ENCODE assay signal across 8 mouse cellular contexts in genomic region chr5:136258919-136259318, GRCm38 (mm10). TPM values are rescaled to one million over a fixed set of nuclear protein-coding genes. Genes with fewer than 3 reads are reported as not detected.
DNase-seq lines count a peak whose midpoint lies in the region; ATAC-seq and TF ChIP-seq lines count a peak whose summit lies in the region.

No protein-coding gene starts in this region.

- H3K4me1 ChIP-seq in midbrain, embryonic 10.5 days, result no peaks in the 10 kb centered on the region
- H3K4me1 ChIP-seq in midbrain, embryonic 15.5 days, result no peaks in the 10 kb centered on the region
- H3K4me1 ChIP-seq in forebrain, embryonic 11.5 days (replicated peaks; ENCODE audit: control insufficient read depth, insufficient read depth, low read length), result no peaks in the 10 kb centered on the region
- H3K4me1 ChIP-seq in limb, embryonic 12.5 days (replicated peaks), result peaks cover 3% of the 10 kb centered on the region; the same call in 1 of the 2 replicates
- H3K4me1 ChIP-seq in midbrain, postnatal 0 days (ENCODE audit: insufficient read depth, low read length), result no peaks in the 10 kb centered on the region

- H3K36me3 ChIP-seq in midbrain, embryonic 10.5 days, result peaks cover 21% of the 10 kb centered on the region
- H3K36me3 ChIP-seq in midbrain, embryonic 15.5 days (replicated peaks), result no peaks in the 10 kb centered on the region
- no peaks in the 10 kb centered on the region for H3K36me3 ChIP-seq in forebrain, embryonic 11.5 days (ENCODE audit: control insufficient read depth, insufficient read depth, low read length)
- H3K36me3 ChIP-seq in limb, embryonic 12.5 days, result peaks cover 12% of the 10 kb centered on the region; the same call in 1 of the 2 replicates
- peaks cover 10% of the 10 kb centered on the region for H3K36me3 ChIP-seq in midbrain, postnatal 0 days (ENCODE audit: insufficient read depth, low read length)

- no peaks in the 10 kb centered on the region for H3K27me3 ChIP-seq in midbrain, embryonic 10.5 days (ENCODE audit: low read depth, poor library complexity, severe bottlenecking)
- H3K27me3 ChIP-seq in midbrain, embryonic 15.5 days (replicated peaks), result no peaks in the 10 kb centered on the region
- H3K27me3 ChIP-seq in forebrain, embryonic 11.5 days (ENCODE audit: control insufficient read depth, insufficient read depth, low read length), result no peaks in the 10 kb centered on the region
- no peaks in the 10 kb centered on the region for H3K27me3 ChIP-seq in limb, embryonic 12.5 days
- H3K27me3 ChIP-seq in midbrain, postnatal 0 days (ENCODE audit: insufficient read depth, low read length), result no peaks in the 10 kb centered on the region

- DNase-seq in midbrain, embryonic 10.5 days (ENCODE audit: low spot score), result peak; percentile 57
- DNase-seq in brain, embryonic 18.5 days (ENCODE audit: low read depth, low spot score), result peak; percentile 16
- DNase-seq in forebrain, embryonic 11.5 days (ENCODE audit: low spot score), result peak; percentile 78
- DNase-seq in induced T-regulatory cell, adult 2 months (ENCODE audit: low read depth), result peak; percentile 83
- DNase-seq in midbrain, postnatal 0 days (ENCODE audit: low spot score), result peak; percentile 73
- DNase-seq in thymus, postnatal 0 days (ENCODE audit: low spot score), result peak; percentile 78

- no peak overlapping the region for H3K9ac ChIP-seq in midbrain, embryonic 15.5 days
- no peak overlapping the region for H3K9ac ChIP-seq in forebrain, embryonic 11.5 days (ENCODE audit: low read length)
- H3K9ac ChIP-seq in limb, embryonic 12.5 days (replicated peaks), result no peak overlapping the region
- H3K9ac ChIP-seq in midbrain, postnatal 0 days (replicated peaks; ENCODE audit: low read length, poor library complexity, severe bottlenecking), result no peak overlapping the region

- 40% methylated on average over 6 of the region's 6 CpGs for WGBS in midbrain, embryonic 10.5 days
- WGBS in midbrain, embryonic 15.5 days, result 36% methylated on average over 6 of the region's 6 CpGs
- 33% methylated on average over 6 of the region's 6 CpGs for WGBS in forebrain, embryonic 11.5 days
- 36% methylated on average over 6 of the region's 6 CpGs for WGBS in limb, embryonic 12.5 days
- WGBS in midbrain, postnatal 0 days, result 35% methylated on average over 6 of the region's 6 CpGs

- H3K27ac ChIP-seq in midbrain, embryonic 10.5 days (replicated peaks), result no peak overlapping the region
- no peak overlapping the region for H3K27ac ChIP-seq in midbrain, embryonic 15.5 days
- no peak overlapping the region for H3K27ac ChIP-seq in forebrain, embryonic 11.5 days (ENCODE audit: low read depth, low read length)
- 0 out of 2 replicates have a peak overlapping the region, but pooled peaks have one; percentile 7 for H3K27ac ChIP-seq in limb, embryonic 12.5 days
- no peak overlapping the region for H3K27ac ChIP-seq in midbrain, postnatal 0 days (ENCODE audit: low read depth, low read length)

- H3K4me2 ChIP-seq in midbrain, embryonic 15.5 days, result no peak overlapping the region
- H3K4me2 ChIP-seq in forebrain, embryonic 11.5 days (ENCODE audit: low read depth, low read length, severe bottlenecking), result no peak overlapping the region
- H3K4me2 ChIP-seq in limb, embryonic 12.5 days, result no peak overlapping the region
- no peak overlapping the region for H3K4me2 ChIP-seq in midbrain, postnatal 0 days (ENCODE audit: low read depth, low read length, poor library complexity, severe bottlenecking)

- no peak overlapping the region for H3K4me3 ChIP-seq in midbrain, embryonic 10.5 days
- H3K4me3 ChIP-seq in midbrain, embryonic 15.5 days, result no peak overlapping the region
- no peak overlapping the region for H3K4me3 ChIP-seq in forebrain, embryonic 11.5 days (ENCODE audit: low read depth, low read length)
- H3K4me3 ChIP-seq in limb, embryonic 12.5 days (replicated peaks), result no peak overlapping the region
- H3K4me3 ChIP-seq in midbrain, postnatal 0 days (ENCODE audit: low read depth, low read length), result no peak overlapping the region

- no peaks in the 10 kb centered on the region for H3K9me3 ChIP-seq in midbrain, embryonic 10.5 days (replicated peaks)
- no peaks in the 10 kb centered on the region for H3K9me3 ChIP-seq in midbrain, embryonic 15.5 days
- no peaks in the 10 kb centered on the region for H3K9me3 ChIP-seq in forebrain, embryonic 11.5 days (ENCODE audit: control insufficient read depth, low read length)
- no peaks in the 10 kb centered on the region for H3K9me3 ChIP-seq in limb, embryonic 12.5 days
- no peaks in the 10 kb centered on the region for H3K9me3 ChIP-seq in midbrain, postnatal 0 days (ENCODE audit: low read length)

- TF ChIP-seq CTCF in midbrain, postnatal 0 days (IDR thresholded peaks at IDR 0.05), result peak; percentile 87

- ATAC-seq in midbrain, embryonic 15.5 days (replicated peaks), result no peak
- ATAC-seq in forebrain, embryonic 11.5 days (replicated peaks; ENCODE audit: low FRiP score), result no peak
- 0 out of 2 replicates have a peak, but pooled peaks have one; percentile 52 for ATAC-seq in limb, embryonic 12.5 days (ENCODE audit: insufficient number of reproducible peaks, insufficient read depth, low FRiP score, low TSS enrichment, low read depth)
- no peak for ATAC-seq in midbrain, postnatal 0 days (ENCODE audit: low FRiP score)

RNA-seq across cellular contexts. Expression of gene Sh2b2, which starts 12.6 kb away (rescaled TPM):
- polyA plus RNA-seq in midbrain, embryonic 10.5 days (2016; fragmentation: Nextera tagmentation; extraction: Ambion mirVana), result 13.2 and 13.7 TPM in 2 replicates
- polyA plus RNA-seq in midbrain, embryonic 15.5 days (2015; fragmentation: Nextera tagmentation; extraction: Ambion mirVana), result 31.4 and 33.2 TPM in 2 replicates
- polyA plus RNA-seq in forebrain, embryonic 11.5 days (2014; fragmentation: Nextera tagmentation; extraction: Ambion mirVana), result 17.1 TPM in 2 replicates
- 14.8 and 15.0 TPM in 2 replicates for polyA plus RNA-seq in limb, embryonic 12.5 days (2016; fragmentation: Nextera tagmentation; extraction: Ambion mirVana)
- total RNA-seq in midbrain, postnatal 0 days (2014; rRNA removed), result 51.2 and 58.0 TPM in 2 replicates
- polyA plus RNA-seq in midbrain, postnatal 0 days (2015; fragmentation: Nextera tagmentation; extraction: Ambion mirVana), result 20.9 and 21.6 TPM in 2 replicates
- 2.6 and 2.7 TPM in 2 replicates for polyA plus RNA-seq in thymus, postnatal 0 days (2015; fragmentation: Nextera tagmentation; extraction: Ambion mirVana)

Comparison
In these comparisons a context has a peak if more than half of its experiments do, and no peak if none do; other contexts are left out.
1. DNase-seq: peak in every context shown above with its lines; median percentile 83 in induced T-regulatory cell, adult 2 months; 78 in forebrain, embryonic 11.5 days; 78 in thymus, postnatal 0 days; 73 in midbrain, postnatal 0 days; 57 in midbrain, embryonic 10.5 days; 16 in brain, embryonic 18.5 days.